Mouse (Mus musculus): ENCODE data around the gene Pknox2. TPM values are rescaled to one million over a fixed set of nuclear protein-coding genes. Genes with fewer than 3 reads are reported as not detected.
A peak's percentile ranks its signal among the peaks of the same experiment; 100 is the strongest.

The Pknox2 gene
- total RNA-seq, 2 experiments from 2014 or later = 5.2 to 5.8 TPM

- no peak for DNase-seq
- intact Hi-C loops (cut with DNase I) = no loop called here
Observed at GRCm38 (mm10) chr9:37061627-37062026, 85.6 kb downstream of the Pknox2 start.

- intact Hi-C loops (cut with DNase I) = loop anchor here (5.0 kb wide), 1 partner anchor 43 kb away; no protein-coding TSS in a partner anchor
- DNase-seq = peak; percentile 62 to 63
Observed at GRCm38 (mm10) chr9:37054703-37055102, 92.5 kb downstream of the Pknox2 start.

- DNase-seq = peak; percentile 81
- intact Hi-C loops (cut with DNase I) = no loop called here
Observed at GRCm38 (mm10) chr9:37053601-37054512, 93.3 kb downstream of the Pknox2 start.

- intact Hi-C loops (cut with DNase I) = no loop called here
- peak; percentile 54 to 58 for DNase-seq
Observed at GRCm38 (mm10) chr9:37053041-37053440, 94.2 kb downstream of the Pknox2 start.

GRCm38 (mm10) chr9:37051669-37052068 lies 95.5 kb downstream of the Pknox2 start:
- intact Hi-C loops (cut with DNase I) = no loop called here
- DNase-seq = no peak

GRCm38 (mm10) chr9:37047490-37047889 lies 99.7 kb downstream of the Pknox2 start:
- peak; percentile 55 to 69 for DNase-seq

GRCm38 (mm10) chr9:37045875-37046274 lies 101.3 kb downstream of the Pknox2 start:
- no peak for DNase-seq
- intact Hi-C loops (cut with DNase I) = no loop called here

More at GRCm38 (mm10) chr9:37047490-37047889, 99.7 kb downstream of the Pknox2 start:
- intact Hi-C loops (cut with DNase I) = no loop called here

GRCm38 (mm10) chr9:37044165-37044564 lies 103.0 kb downstream of the Pknox2 start:
- intact Hi-C loops (cut with DNase I) = no loop called here
- no peak for DNase-seq

GRCm38 (mm10) chr9:37038859-37039258 lies 108.3 kb downstream of the Pknox2 start:
- no peak for DNase-seq
- intact Hi-C loops (cut with DNase I) = no loop called here

GRCm38 (mm10) chr9:37038445-37038844 lies 108.8 kb downstream of the Pknox2 start:
- no peak for DNase-seq
- intact Hi-C loops (cut with DNase I) = no loop called here

GRCm38 (mm10) chr9:37037405-37037804 lies 109.8 kb downstream of the Pknox2 start:
- DNase-seq = no peak
- intact Hi-C loops (cut with DNase I) = no loop called here

GRCm38 (mm10) chr9:37035248-37035647 lies 112.0 kb downstream of the Pknox2 start:
- intact Hi-C loops (cut with DNase I) = no loop called here
- no peak for DNase-seq

- intact Hi-C loops (cut with DNase I) = loop anchor here (5.0 kb wide), 1 partner anchor 113 kb away; the partner anchor contains the start of gene Pknox2
- DNase-seq = no peak
Observed at GRCm38 (mm10) chr9:37034316-37034715, 112.9 kb downstream of the Pknox2 start.

- intact Hi-C loops (cut with DNase I) = loop anchor here (5.0 kb wide), 1 partner anchor 117 kb away; the partner anchor contains the start of gene Pknox2
- peak in 1 of 2 experiments; percentile 28 for DNase-seq
Observed at GRCm38 (mm10) chr9:37030347-37031213, 116.6 kb downstream of the Pknox2 start.

GRCm38 (mm10) chr9:37029811-37030346 lies 117.3 kb downstream of the Pknox2 start:
- intact Hi-C loops (cut with DNase I) = loop anchor here (5.0 kb wide), 1 partner anchor 117 kb away; the partner anchor contains the start of gene Pknox2
- DNase-seq = no peak

GRCm38 (mm10) chr9:37027825-37028575 lies 119.2 kb downstream of the Pknox2 start:
- intact Hi-C loops (cut with DNase I) = no loop called here
- no peak for DNase-seq

GRCm38 (mm10) chr9:37025913-37026312 lies 121.3 kb downstream of the Pknox2 start:
- intact Hi-C loops (cut with DNase I) = no loop called here
- no peak for DNase-seq

- intact Hi-C loops (cut with DNase I) = no loop called here
- DNase-seq = no peak
Observed at GRCm38 (mm10) chr9:37021586-37022230, 125.5 kb downstream of the Pknox2 start.

GRCm38 (mm10) chr9:37018154-37018553 lies 129.1 kb downstream of the Pknox2 start:
- intact Hi-C loops (cut with DNase I) = no loop called here
- DNase-seq = peak; percentile 65 to 67

Measured in heart, postnatal 10 days (tissue).